Mouse (Mus musculus) c-Kit-positive CD71-positive TER-119-negative erythroid progenitor cells, embryonic 14.5 days (primary cell): Measurements from ENCODE around the gene Olig2.
"Not testable (repeated sequence)": the region's sequence is repeated elsewhere in the genome, so short reads cannot be mapped to it uniquely, and the experiment has no call there.

Experiments used
- DNase-seq: peaks from one replicate; pipeline ENCODE4 v3.0.0-alpha.2; 2013; ENCODE audit warnings: low read depth

Olig2 gene

DNA sequence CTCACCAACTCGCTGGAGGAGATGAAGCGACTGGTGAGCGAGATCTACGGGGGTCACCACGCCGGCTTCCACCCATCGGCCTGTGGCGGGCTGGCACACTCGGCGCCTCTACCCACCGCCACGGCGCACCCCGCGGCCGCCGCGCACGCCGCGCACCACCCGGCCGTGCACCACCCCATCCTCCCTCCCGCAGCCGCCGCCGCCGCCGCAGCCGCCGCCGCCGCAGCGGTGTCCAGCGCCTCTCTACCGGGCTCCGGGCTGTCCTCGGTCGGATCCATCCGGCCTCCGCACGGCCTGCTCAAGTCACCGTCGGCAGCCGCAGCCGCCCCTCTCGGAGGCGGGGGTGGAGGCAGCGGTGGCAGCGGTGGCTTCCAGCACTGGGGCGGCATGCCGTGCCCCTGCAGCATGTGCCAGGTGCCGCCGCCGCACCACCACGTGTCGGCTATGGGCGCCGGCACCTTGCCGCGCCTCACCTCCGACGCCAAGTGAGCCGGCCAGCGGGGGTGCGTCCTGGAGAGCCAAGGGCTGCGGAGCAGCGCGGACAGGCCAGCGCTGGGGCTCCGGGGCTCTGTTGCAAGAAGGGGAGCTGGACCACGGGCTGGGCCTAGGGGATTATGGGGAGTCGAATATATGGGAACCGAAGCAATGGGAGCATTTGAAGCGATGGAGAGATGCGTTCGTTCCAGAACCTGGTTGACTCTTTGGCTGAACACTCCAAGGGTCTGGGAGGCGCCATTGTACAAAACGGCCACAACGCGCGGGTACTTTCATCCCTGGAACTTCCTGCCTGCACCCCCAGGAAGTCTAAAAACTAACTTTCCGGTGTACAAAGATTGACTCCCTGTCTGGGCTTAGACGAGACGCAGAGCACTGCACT lies 1.9 kb downstream of the Olig2 start:
- no peak for DNase-seq

DNA sequence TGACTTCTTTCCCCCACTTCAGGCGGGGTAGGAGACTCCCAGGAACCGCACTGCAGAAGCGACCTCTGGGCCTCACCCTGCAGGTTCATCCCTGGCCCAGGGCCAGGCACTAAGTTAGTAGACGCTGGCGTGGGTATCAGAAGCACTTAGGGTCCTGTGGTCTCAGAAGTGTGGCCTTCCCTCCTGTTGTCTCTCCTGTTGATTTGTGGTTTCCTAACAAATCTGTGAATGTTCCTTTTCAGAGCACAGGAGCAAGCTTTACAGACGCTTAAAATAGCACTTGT lies 2.4 kb downstream of the Olig2 start:
- no peak for DNase-seq

DNA sequence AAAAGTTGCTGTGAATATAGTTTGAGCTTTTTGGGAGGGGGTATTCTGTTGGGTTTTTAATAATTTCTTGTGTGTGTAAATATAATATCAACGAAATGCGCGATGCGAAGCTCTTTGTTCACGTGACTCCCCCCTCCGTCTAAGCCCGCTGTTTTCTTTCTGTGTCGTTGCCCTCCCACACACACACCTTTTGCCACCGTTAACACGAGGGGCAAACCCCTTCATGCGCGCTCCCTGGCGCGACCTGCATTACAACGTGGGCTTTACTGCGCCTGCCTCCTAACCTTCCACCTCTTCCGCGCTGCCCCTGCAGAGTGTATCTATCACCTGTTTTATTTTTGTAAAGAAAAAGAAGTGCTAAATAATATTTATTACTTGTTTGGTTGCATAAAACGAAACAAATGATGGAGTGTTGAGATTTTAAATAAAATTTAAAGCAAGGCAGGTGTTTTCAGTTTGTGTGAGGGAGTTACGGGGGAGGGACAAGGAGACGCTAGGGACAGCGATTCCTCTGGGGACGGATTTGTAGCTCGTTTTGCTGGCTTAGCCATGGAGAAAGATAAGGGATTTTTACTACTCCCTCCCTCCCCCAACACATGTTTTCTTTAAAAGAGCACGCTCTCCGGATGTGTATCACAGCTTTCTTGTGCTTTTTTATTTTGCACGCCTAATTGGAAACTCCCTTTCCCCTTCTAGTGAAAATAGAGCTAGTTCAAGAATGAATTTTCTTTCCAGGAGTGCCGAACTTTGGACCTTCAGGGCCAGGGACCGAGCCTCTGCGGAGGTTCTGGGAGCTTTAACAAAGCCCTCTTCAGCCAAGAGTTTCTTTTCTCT lies 3.2 kb downstream of the Olig2 start:
- no peak for DNase-seq

DNA sequence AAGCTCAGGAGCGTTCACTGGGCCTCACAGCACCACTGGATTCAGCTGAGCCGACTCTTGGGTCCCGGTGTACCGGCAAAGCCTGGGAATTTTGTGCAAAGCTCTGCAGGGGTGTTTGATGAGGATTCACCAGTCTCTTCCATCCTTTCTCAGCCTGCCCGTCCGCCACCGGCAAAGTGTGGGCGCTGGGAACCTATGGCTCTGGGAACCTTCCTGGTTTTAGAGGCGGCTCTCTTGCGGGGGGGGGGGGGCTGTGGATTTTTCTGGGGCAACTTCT lies 3.8 kb downstream of the Olig2 start:
- no peak for DNase-seq

DNA sequence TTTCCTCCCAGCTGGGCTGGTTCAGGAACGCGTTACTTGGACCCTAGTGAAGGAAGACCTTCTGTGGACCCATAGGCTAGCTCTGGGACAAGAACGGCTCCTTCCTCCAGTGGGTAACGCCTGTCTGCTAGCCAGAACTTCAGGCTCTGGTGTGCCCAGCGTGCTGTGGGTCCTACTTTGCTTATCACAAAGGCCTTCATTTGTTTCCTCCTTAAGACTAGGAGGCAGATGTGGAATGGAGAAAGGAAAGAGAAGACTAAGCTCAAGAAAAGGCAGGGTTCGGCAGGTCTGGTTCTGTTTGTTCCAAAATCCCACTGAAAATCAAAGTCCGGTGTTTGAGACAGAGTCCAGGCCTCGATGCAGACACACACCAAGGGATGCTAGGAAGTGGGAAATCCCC lies 4.4 kb downstream of the Olig2 start:
- DNase-seq: no peak

DNA sequence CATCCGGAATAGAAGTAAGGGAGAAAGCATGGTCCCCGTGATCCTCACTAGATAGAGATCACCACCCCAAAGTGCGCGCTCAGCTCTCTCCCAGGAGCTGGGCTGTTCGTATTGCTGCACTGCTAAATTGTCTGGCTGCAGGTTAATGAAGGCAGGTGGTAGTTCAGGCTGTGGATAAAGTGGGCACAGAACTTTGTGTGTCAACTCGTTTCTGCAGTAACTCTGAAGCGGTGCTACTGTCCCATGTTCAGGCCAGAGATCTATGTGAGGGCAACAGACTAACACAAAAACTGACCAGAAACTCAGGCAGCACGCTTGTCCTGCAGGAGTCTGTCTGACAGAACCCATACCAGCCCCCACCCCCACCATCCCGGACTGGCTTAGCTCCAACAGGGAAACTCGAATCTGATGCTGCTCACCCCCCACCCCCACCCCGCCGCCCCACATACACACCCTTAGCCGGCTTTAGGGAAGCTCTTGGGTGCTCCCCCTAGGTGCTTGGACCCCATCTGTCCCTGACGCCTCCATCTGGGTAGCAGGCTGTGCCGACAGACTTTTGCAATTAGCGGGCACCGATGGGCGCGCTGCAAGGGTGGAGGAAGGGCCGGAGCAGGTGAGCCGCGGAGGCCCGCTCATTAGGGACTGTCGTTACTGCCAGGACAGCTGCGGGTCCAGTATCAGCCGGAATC lies 6.7 kb downstream of the Olig2 start:
- DNase-seq: no peak

DNA sequence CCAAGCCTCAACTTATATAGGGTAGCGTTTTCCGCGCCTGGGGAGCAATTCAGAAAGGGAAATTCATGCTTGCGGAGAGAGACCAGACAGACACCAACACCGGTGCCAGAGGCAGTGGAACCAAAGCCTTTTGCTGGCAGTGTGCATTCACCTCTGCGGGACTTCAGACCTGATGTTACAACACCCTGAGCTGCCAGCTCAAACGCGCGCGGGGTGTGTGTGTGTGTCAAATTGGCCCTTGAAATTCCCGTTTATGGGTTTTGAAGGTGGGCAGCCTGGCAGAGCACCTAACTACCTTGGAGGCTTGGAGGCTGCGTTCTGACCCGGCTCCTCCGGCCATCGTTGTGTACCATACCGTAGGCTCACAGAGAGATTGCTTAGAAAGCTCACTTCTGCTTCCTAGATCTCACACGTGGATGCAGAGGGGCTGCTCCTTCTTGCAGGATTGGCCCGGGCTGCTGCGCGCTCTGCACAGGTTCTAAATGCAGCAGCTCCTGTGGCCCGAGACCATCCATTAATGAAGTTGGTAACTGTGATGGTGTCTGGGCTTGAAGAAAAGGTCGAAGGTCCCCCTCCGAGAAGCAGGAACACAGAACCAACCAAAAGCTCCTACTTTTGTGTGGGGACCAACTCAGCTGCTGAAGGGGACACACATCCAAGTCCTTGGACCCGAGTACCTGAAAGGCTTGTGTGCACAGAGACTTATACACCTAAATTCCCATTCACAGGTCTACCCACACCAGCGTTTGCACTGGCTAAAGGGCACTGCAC lies 7.4 kb downstream of the Olig2 start:
- no peak for DNase-seq

DNA sequence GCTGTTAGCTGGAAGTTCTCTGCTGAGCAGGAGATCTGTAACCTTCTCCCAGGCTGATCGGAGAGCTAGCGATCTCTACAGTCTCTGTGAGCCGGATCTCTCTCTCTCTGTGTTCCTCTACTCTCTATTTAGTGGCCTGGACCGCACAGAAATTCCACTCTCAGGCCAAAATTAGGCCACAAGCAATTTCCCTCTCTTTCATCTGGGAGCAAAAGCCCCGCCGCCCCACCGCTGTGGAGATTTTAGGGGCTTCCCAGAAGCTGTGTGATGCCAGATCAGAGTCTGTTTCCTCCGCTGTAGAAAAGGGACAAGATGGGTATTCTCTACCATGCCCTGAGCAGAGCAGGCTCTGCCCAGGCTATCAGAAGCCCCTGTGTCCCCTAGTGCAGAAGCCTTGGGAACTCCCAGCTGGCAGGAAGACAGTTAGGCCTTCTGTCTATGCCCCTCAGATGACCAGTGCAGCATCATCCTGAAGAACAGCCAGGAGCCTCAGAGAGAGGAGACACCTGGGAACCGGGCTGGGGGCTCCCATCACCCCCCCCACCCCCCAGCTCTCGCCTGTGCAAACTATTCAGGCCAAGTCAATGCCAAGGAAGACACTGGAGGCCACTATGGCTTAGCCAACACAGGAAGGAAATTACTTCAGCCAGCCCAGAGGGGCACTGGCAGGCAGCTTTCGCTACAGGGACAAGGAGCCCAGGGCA lies 8.1 kb downstream of the Olig2 start:
- DNase-seq: no peak

DNA sequence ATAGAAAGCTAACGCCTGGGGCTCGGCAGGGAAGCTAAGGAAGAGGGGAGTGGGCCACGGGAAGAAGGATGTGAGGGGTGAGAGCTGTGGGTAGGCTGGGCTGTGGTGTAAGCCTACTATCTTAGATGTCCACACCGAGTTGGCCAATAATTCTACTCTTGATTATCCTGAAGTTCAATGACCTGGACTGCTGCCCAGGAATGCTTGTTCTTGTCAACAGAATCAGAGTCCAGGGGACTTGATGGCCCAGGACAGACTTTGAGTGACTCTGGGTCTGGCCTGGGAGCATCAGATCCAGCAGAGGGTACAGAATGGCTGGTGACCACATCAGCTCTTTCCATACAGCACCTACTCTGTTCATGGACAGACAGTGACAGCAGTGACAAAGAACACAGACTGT lies 13.8 kb downstream of the Olig2 start:
- DNase-seq: no peak

DNA sequence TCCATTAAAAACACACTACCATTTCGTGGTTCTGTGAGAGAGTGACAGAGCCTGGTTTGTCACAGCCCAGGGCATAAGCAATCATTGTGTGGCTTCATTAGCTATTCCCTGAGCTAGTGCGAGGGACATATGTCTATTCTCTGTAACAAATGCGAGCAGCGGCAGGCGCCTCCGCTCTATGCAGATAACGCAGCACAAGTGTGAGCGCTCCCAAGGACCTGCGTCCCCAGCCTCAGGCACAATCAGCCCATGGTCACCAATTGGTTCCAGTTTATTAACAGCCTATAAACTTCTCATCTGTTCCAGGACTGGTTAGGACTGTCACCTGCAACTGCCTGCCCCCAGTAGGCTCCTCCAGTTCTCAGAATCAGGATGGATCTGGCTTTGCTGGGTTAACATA lies 21.0 kb downstream of the Olig2 start:
- DNase-seq: no peak

DNA sequence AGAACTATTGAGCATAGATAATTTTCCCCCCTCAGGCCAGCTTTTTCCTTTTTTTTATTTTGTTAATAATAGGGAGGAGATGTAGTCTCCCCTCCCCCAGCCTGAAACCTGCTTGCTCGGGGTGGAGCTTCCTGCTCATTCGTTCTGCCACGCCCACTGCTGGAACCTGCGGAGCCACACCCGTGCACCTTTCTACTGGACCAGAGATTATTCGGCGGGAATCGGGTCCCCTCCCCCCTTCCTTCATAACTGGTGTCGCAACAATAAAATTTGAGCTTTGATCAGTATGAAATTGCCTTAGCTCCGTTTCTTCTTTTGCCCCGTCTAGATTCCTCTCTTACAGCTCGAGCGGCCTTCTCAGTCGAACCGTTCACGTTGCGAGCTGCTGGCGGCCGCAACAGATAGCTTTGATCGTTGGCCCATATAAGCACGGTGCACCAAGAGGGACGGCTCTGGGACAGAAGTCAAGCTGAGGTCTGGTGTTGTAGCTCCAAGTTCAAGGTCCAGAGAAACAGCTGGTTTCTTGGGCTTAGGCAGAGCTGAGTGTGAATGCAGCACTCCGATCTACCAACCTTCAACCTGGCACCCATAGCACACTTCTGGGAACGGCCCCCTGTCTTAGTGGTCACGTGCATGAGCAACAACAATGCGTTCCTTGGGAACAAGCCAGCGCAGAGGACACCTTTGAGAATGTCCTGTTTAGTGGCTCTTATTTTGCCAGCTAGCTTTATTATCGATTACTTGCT lies 30.3 kb downstream of the Olig2 start:
- not testable (repeated sequence) for DNase-seq

DNA sequence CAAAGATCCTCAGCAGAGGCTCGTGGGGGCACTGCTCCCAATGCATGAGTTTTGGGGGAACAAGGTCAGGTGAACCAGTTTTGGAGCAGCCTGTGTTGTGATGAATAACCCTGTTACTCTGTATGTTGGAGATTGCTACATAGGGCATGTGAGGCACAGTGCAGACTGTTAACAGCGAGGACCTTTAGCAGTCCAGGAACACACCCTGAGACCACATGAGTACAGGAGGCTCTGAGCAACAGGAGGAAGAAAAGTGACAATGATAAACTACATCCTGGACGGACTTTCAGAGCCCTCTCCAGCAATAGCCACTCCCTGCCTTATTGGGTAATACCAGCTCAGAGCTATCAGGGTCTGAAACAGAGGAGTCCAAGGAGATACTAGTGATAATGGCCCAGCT lies 33.7 kb downstream of the Olig2 start:
- DNase-seq: no peak

DNA sequence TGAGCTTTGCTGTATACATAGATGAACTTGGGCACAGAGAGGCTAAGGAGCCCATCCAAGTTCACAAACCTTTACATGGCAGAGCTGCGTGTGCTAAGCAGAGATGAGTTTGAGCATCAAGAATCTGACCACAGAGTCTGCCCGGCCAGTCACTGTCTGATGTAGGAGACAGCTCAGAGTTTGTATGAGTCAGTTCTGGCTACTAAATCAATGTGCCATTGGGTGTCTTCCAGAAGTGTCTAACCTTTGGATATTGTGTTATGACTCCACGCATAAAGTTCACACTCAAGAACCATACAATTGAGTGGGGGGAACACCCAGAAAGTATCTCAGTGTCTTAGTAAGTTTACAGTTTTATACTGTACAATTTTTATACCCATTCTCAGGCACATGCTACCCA lies 35.6 kb downstream of the Olig2 start:
- no peak for DNase-seq

DNA sequence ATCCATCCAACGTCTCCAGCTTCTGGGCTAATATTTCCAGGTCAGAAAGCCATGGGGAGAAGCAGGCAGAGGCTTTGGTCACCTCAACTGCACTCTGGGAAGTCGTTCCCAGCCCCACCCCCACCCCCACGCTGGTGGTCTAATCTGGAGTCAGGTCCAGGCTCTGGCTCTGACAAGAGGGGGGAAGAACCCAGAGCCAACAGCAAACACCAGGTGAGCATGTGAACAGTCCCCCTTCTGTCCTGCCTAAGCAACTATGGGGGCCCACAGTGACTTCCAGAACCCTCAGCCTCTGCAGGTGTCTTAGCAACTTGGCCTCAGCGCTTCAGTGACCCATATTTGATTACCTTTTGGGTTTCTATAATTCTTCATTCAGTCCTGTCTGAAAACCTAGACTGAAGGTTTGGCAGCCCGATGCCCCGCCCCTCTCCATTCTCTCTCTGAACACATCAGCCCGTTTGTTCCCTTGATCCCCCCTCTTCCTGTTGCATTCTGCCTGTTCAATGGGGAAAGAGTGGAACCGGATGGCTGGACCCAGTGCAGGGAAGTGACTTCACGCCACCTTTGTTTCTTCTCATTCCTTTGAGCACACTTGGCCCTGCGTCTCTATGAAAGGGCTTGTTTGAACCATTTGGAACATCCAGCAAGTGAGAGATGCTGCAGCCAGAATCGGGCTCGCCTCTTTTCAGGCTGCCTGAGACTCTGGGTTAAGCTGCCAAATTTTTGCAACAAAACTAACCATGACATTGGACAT lies 37.4 kb downstream of the Olig2 start:
- DNase-seq: no peak

DNA sequence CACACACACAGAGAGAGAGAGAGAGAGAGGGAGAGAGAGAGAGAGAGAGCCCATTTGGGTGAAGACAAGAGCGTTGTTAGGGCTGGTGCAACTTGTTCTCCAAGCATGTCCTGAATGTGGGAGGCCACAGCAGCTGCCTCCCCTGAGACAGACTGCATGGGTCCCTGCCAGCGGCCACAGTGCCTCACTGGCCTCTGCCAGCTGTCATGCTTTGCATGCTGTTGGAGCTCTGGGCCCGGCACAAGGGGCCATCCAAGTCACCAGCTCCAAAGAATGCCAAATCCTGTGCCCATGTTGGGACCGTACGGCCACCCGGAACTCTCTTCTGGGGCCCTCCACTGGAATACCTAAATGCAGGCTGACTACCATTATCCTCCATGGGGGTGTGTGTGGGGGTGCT lies 40.7 kb downstream of the Olig2 start:
- no peak for DNase-seq

DNA sequence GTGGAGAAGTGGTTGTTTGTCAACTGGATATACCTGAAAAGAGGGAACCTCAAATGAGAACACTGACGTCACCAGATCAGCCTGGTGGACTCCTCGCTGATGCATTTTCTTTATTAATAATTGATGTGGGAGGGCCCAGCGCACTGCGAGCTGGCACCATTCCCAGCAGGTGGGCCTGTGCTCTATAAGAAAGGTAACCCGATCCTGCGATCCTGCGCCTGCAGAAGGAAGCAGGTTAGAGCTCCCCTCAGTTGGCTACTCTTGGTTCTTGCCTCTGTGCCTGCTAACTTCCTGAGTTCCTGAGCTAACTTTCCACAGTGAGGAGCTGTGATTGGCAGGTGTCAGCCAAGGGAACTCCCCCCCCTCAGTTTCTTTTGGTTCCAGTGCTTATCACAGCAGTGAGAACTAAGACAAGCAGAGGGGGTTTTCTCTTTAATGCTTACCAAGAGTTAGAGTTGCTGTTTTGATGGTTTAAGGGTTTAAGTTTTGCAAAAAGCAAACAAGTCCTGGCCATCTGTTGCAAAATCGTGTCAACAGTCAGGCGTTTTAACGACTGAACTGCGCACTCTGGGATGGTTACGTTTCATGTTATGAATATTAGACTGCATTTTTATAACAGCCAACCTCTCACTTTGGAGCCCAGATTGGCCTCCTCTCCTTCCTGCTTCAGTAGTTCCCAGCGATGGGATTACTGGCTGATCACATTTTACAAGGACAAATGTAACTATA lies 43.6 kb downstream of the Olig2 start:
- DNase-seq: no peak

DNA sequence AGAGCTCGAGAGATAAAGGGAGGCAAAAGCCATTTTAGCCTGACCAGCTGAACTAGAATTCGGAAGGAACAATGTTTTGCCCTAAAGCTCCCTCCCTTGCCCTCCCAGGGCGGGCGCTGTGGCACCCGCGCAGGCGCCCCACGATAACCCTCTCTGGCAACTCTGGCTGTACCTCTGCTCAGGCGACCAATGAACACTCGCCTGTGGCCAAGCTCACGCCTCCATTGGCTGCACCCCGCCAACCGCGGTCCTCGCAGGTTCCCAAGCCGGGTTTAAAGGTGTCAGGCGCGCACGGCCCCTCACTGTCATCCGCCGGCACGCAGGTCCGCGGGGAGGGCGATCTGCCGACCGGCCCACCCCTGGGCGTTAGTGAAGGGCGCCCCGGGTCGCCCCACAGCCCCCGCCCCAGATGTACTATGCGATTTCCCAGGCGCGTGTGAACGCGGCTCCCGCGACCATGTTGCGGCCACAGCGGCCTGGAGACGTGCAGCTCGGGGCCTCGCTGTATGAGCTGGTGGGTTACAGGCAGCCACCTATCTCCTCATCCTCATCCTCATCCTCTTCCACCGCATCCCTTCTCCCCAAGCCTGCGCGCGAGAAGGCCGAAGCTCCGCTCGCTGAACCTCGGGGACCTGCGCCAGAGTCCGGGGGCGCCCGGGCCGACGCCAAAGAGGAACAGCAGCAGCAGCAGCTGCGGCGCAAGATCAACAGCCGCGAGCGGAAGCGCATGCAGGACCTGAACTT lies 44.4 kb downstream of the Olig2 start, which contains the start of gene Olig1:
Olig1 (plus strand) TSS at position 305 of the 744 bp plus-strand sequence.
- DNase-seq: no peak

DNA sequence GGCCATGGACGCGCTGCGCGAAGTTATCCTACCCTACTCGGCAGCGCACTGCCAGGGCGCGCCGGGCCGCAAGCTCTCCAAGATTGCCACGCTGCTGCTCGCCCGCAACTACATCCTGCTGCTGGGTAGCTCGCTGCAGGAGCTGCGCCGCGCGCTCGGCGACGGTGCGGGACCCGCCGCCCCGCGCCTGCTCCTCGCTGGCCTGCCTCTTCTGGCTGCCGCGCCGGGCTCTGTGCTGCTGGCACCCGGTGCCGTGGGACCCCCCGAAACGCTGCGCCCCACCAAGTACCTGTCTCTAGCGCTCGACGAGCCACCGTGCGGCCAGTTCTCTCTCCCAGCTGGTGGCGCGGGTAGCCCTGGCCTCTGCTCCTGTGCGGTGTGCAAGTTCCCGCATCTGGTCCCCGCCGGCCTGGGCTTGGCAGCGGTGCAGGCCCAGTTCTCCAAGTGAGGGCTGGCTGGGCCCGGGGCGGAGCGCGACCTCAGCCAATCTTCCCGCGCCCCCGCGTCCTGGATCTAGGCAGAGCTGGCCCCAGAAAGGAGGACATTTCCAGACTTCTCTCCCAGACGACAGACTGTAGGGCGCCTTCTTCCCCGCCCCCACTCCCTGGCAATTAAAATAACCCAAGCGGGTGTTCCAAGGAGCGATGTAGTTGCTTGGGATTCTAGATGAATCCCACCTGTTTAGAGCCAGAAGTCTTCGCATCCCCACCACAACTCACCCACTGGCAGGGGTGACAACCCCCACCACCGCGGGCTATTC lies 45.1 kb downstream of the Olig2 start:
- no peak for DNase-seq
